Mouse (Mus musculus) activated CD4-positive, CD25-positive, alpha-beta regulatory T cell (primary cell): ENCODE measurements around the gene Olfr1425. TPM values are rescaled to one million over a fixed set of nuclear protein-coding genes. Genes with fewer than 3 reads are reported as not detected.

Experiments
- polyA plus RNA-seq, 2 experiments: library from polyadenylated mRNA; unstranded; fragments of 100-300 nt; shearing (Covaris generic); gene quantifications; one replicate each; pipeline ENCODE4 v1.2.1; 2017

Gene Olfr1425
- under 1 TPM in 1 of 2 experiments, not detected in 1; 0.09 TPM for polyA plus RNA-seq

GRCm38 (mm10) chr19:12077631-12078030 is at the start of gene Olfr1425:
Olfr1425 (minus strand) TSS chr19:12077731.

GRCm38 (mm10) chr19:12123103-12123502 is 45.6 kb upstream of the Olfr1425 start, which contains the start of gene Olfr76:
Olfr76 (minus strand) TSS chr19:12123203.

GRCm38 (mm10) chr19:12115797-12116196 is 38.3 kb upstream of the Olfr1425 start, which contains the start of gene Olfr1428:
Olfr1428 (minus strand) TSS chr19:12115897.

GRCm38 (mm10) chr19:12103234-12103633 is 25.7 kb upstream of the Olfr1425 start, which contains the start of gene Olfr1427:
Olfr1427 (minus strand) TSS chr19:12103334.

GRCm38 (mm10) chr19:12091913-12092312 is 14.4 kb upstream of the Olfr1425 start, which contains the start of gene Olfr1426:
Olfr1426 (minus strand) TSS chr19:12092013.

GRCm38 (mm10) chr19:12062582-12062981 is 14.9 kb downstream of the Olfr1425 start, which contains the start of gene Olfr1424:
Olfr1424 (minus strand) TSS chr19:12062682.

GRCm38 (mm10) chr19:12041217-12041616 is 36.3 kb downstream of the Olfr1425 start, which contains the start of gene Olfr1423:
Olfr1423 (minus strand) TSS chr19:12041317.

Other genes starting within 250 kb of the Olfr1425 start
- under 1 TPM in 1 of 2 experiments, not detected in 1; 0.58 TPM for gene Olfr1417, start 238.5 kb downstream of the Olfr1425 start, polyA plus RNA-seq
- gene Olfr1418, start 216.7 kb downstream of the Olfr1425 start, polyA plus RNA-seq, result not detected
- gene Olfr1419, start 202.6 kb downstream of the Olfr1425 start, polyA plus RNA-seq, result not detected
- gene Olfr1420, start 191.2 kb downstream of the Olfr1425 start, polyA plus RNA-seq, result not detected
- 10 to 100 TPM; 18.3 to 20.1 TPM for gene Patl1, start 165.3 kb downstream of the Olfr1425 start, polyA plus RNA-seq
- 10 to 100 TPM; 36.9 to 44.3 TPM for gene Osbp, start 111.8 kb downstream of the Olfr1425 start, polyA plus RNA-seq
- gene Olfr1423, start 36.4 kb downstream of the Olfr1425 start, polyA plus RNA-seq, result under 1 TPM in 1 of 2 experiments, not detected in 1; 0.11 TPM
- gene Olfr1424, start 15.0 kb downstream of the Olfr1425 start, polyA plus RNA-seq, result under 1 TPM; 0.10 to 0.20 TPM
- gene Olfr1426, start 14.3 kb upstream of the Olfr1425 start, polyA plus RNA-seq, result not detected
- not detected for gene Olfr1427, start 25.6 kb upstream of the Olfr1425 start, polyA plus RNA-seq
- gene Olfr1428, start 38.2 kb upstream of the Olfr1425 start, polyA plus RNA-seq, result not detected
- under 1 TPM in 1 of 2 experiments, not detected in 1; 0.23 TPM for gene Olfr76, start 45.5 kb upstream of the Olfr1425 start, polyA plus RNA-seq
- gene Olfr1555-ps1, start 92.4 kb upstream of the Olfr1425 start, polyA plus RNA-seq, result under 1 TPM; 0.17 to 0.20 TPM
- gene Olfr1431, start 122.9 kb upstream of the Olfr1425 start, polyA plus RNA-seq, result not detected
- under 1 TPM in 1 of 2 experiments, not detected in 1; 0.12 TPM for gene Olfr1432, start 154.9 kb upstream of the Olfr1425 start, polyA plus RNA-seq
- gene Olfr262, start 163.9 kb upstream of the Olfr1425 start, polyA plus RNA-seq, result under 1 TPM in 1 of 2 experiments, not detected in 1; 0.49 TPM
- not detected for gene Olfr235, start 183.3 kb upstream of the Olfr1425 start, polyA plus RNA-seq
- not detected for gene Olfr1434, start 202.1 kb upstream of the Olfr1425 start, polyA plus RNA-seq
- not detected for gene Olfr1436, start 221.4 kb upstream of the Olfr1425 start, polyA plus RNA-seq
- gene Olfr1437, start 247.4 kb upstream of the Olfr1425 start, polyA plus RNA-seq, result under 1 TPM in 1 of 2 experiments, not detected in 1; 0.98 TPM